Mouse (Mus musculus): Measurements from ENCODE around the gene Spag8. TPM values are rescaled to one million over a fixed set of nuclear protein-coding genes. Genes with fewer than 3 reads are reported as not detected.

Gene Spag8
- polyA plus RNA-seq, 1 experiment from 2014 or later: 4.3 TPM

DNA sequence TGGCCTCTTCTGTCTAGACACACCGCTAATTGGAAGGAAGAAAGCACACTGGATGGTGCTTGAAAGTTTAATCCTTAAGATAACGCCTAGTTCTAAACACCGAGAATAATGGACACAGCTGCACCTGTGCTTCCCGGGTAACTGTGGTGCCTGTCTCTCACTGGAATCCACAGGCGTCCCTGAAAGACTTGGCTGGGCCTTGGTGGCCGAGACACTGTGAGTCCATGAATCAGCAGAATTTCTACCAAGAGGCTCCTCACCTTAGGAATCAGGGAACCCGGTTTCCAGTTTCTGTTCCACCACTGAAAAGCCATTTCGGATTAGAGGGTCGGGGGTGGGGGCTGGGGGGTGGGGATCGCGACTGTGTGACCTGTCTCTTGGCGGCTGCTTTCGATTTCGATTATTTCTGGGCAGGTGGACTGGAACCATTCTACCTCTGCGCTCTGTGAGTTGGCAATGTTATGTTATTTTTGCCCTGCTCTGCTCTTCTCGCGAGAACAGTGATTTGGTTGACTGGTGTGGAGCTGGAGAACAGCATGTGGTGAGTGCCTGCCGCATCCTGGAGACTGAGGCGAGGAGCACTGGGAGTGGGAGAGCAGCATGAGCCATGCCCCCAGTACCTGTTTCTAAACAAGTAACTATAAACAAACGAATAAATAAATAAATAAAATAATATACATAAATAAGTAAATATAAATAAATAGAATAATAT lies 24.1 kb downstream of the Spag8 start:
- ATAC-seq (ENCODE audit: low FRiP score): peak; percentile 40; the same call in 1 of the 2 replicates
- Histone ChIP-seq H3K9ac (replicated peaks) (no peak overlapping the region), H3K4me1 (peaks cover 43% of the 10 kb centered on the region), H3K27me3 (replicated peaks) (no peaks in the 10 kb centered on the region), H3K9me3 (replicated peaks) (no peaks in the 10 kb centered on the region), H3K36me3 (no peaks in the 10 kb centered on the region), H3K4me3 (replicated peaks) (no peak overlapping the region), H3K27ac (replicated peaks) (0 out of 2 replicates have a peak overlapping the region, but pooled peaks have one; percentile 1), H3K4me2 (peak overlapping the region; percentile 32)
- WGBS: 43% methylated on average over 20 of the region's 20 CpGs

DNA sequence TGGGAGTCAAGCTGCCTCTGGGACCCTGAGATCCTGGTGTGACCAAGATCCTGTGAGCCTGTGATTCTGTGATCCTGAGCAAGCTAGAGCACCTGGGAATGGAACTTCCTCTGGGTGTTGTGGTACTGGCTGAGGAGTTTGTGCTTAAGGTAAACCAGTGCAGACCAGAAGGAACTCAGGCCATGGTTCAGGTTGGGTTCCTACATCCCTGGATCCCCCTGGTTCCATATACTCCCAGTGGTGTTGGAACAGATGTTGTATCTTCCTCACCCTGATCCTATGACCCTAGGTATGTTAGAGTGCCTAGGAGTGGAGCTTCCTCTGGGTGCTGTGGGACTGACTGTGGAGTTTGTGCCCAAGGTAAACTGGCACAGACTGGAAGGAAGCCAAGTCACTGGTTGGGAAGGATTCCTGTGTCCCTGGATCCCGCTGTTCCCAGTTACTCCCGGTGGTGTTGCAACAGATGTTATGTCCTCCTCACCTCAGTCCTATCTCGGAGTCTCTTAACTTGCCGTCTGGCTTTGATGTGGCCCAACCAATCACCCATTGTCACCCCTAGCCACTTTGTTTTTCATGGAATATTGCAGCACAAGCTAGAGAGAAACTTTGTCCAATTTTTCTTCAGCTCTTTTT lies 33.1 kb downstream of the Spag8 start:
- H3K27me3 ChIP-seq (replicated peaks): 0 out of 2 replicates have a peak, but pooled peaks cover 4% of the 10 kb centered on the region
- ATAC-seq (ENCODE audit: low FRiP score): no peak

DNA sequence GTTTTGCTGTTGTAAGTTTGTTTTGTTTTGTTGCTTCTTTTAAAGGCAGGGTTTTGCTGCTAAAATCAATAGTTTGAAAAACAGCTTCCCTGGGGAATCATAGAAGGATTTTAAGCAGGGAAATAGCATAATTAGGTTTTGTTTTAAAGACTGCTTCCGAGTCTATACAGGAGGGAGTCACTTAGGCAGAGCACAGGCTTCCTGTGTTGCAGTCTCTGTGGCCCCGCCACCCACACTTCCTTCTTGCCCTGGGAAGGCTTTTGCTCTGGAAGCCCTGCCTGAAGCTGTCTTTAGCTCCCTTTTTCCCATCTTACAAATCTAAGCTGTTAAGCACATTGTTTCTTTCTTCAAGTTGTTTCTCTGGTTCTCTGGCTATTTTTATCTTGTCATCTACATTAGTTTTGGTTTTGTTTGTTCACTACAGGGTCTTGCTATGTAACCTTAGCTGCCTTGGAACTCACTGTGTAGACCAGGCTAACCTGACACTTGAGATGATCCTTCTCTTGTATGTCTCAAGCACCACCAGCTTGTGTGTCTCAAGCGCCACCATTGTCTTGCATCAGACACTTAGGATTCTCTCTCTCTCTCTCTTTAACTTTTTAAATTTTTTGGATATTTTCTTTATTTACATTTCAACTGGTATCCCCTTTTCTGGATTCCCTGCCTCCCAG lies 40.2 kb downstream of the Spag8 start:
- Histone ChIP-seq H3K9me3 (replicated peaks) (no peaks in the 10 kb centered on the region), H3K27me3 (replicated peaks) (no peaks in the 10 kb centered on the region), H3K36me3 (no peaks in the 10 kb centered on the region), H3K4me1 (no peaks in the 10 kb centered on the region), H3K4me2 (no peak overlapping the region), H3K4me3 (replicated peaks) (no peak overlapping the region), H3K27ac (replicated peaks) (no peak overlapping the region), H3K9ac (replicated peaks) (no peak overlapping the region)
- ATAC-seq (ENCODE audit: low FRiP score): no peak
- 67% methylated on average over 3 of the region's 3 CpGs for WGBS

More for the DNA sequence above, 33.1 kb downstream of the Spag8 start:
- H3K9ac ChIP-seq (replicated peaks): no peak overlapping the region
- no peaks in the 10 kb centered on the region for H3K4me1 ChIP-seq
- H3K4me3 ChIP-seq (replicated peaks): no peak overlapping the region
- 82% methylated on average over 4 of the region's 4 CpGs for WGBS
- H3K4me2 ChIP-seq: no peak overlapping the region
- no peaks in the 10 kb centered on the region for H3K9me3 ChIP-seq (replicated peaks)
- no peak overlapping the region for H3K27ac ChIP-seq (replicated peaks)
- no peaks in the 10 kb centered on the region for H3K36me3 ChIP-seq

DNA sequence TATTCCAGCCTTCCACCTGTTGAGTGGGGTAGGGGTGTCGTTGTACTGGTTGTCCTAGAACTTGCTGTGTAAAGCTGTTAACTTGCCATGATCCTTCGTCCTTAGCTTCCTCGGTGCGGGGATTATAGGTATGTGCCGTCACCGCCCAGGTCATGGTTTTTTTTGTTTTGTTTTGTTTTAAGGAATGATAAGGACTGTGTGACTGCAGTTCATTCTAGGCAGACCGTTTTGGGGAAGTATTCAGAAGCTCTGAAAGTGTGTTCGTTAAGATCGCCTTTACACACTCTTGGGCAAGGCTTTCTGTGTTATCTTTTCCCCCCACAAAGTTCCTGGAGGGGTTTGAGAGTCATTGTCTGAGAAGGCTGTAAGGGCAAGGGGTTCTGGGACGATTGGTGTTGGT lies 40.9 kb downstream of the Spag8 start:
- H3K4me3 ChIP-seq (replicated peaks): no peak overlapping the region
- no peak overlapping the region for H3K27ac ChIP-seq (replicated peaks)
- no peaks in the 10 kb centered on the region for H3K9me3 ChIP-seq (replicated peaks)
- no peaks in the 10 kb centered on the region for H3K27me3 ChIP-seq (replicated peaks)
- H3K4me2 ChIP-seq: no peak overlapping the region
- WGBS: 80% methylated on average over 10 of the region's 10 CpGs
- H3K4me1 ChIP-seq: no peaks in the 10 kb centered on the region
- H3K36me3 ChIP-seq: no peaks in the 10 kb centered on the region
- no peak for ATAC-seq (ENCODE audit: low FRiP score)
- H3K9ac ChIP-seq (replicated peaks): no peak overlapping the region

DNA sequence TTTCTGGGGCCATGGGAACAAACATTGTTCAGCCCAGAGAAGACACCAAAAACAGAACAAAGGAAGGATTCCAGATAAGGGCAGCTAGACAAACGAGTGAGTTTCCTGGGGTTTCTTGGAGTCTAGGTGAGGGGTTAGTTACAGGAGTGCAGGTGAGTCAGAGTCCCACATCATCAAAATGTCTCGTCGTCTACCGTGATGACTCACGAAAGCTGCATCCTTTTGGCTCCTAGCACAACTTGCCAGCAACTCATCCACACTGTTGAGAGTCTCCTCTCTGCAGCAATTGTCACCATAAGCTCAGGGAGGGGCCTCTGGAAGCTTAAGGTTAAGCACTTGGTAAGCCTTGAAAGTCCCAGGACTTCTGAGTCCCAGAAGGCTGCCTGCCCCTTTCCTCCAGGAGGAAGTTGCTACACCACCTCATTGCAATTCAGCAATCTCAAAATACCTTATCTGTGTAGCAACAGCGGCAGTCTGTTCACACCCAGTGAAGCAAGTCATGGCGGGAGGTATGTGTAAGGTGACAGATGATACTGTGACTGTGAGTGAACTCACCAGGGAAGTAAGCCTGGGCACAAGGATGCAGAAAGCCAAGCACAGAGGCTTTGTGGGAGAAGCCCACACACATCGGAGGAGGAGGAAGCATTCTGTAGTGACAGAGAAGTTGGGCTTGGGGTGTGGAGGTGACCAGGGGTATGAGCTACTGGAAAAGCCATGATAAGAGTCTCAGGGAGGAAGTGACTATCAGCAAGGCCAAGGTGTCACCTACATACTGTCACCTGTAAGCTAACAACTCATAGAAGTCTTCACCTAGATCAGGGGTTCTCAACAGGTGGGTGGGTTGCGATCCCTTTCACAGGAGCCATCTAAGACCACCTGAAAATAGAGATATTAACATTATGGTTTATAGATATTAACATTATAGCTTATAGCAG lies 48.4 kb downstream of the Spag8 start:
- no peaks in the 10 kb centered on the region for H3K36me3 ChIP-seq
- ATAC-seq (ENCODE audit: low FRiP score): no peak
- no peak overlapping the region for H3K4me3 ChIP-seq (replicated peaks)
- H3K27ac ChIP-seq (replicated peaks): no peak overlapping the region
- no peaks in the 10 kb centered on the region for H3K4me1 ChIP-seq
- H3K4me2 ChIP-seq: no peak overlapping the region
- no peaks in the 10 kb centered on the region for H3K27me3 ChIP-seq (replicated peaks)
- H3K9me3 ChIP-seq (replicated peaks): no peaks in the 10 kb centered on the region
- 86% methylated on average over 9 of the region's 9 CpGs for WGBS
- no peak overlapping the region for H3K9ac ChIP-seq (replicated peaks)

DNA sequence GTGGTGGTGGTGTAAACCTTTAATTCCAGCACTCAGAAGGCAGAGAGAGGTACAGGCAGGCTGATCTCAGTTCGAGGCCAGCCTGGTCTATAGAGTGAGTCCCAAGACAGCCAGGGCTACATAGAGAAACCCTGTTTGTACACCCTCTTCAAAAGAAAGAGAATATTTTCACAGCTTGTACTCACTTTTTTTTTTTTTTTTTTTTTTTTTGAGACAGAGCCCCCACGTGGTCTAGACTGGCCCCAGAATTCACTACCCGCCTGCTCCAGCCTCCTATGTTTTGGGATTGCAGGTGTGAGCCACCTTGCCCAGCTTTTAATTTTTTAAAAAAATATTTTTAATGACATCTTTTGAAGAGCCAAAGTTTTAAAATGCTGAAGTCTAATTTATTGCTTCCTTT lies 49.3 kb downstream of the Spag8 start:
- H3K4me1 ChIP-seq: no peaks in the 10 kb centered on the region
- no peaks in the 10 kb centered on the region for H3K27me3 ChIP-seq (replicated peaks)
- no peak for ATAC-seq (ENCODE audit: low FRiP score)
- H3K4me2 ChIP-seq: no peak overlapping the region
- no peaks in the 10 kb centered on the region for H3K36me3 ChIP-seq
- no peak overlapping the region for H3K4me3 ChIP-seq (replicated peaks)
- no peak overlapping the region for H3K9ac ChIP-seq (replicated peaks)
- 69% methylated on average over 3 of the region's 3 CpGs for WGBS
- H3K27ac ChIP-seq (replicated peaks): no peak overlapping the region
- H3K9me3 ChIP-seq (replicated peaks): no peaks in the 10 kb centered on the region

Small RNAs within 50 kb of the gene (microRNA-seq; reads per million reads assigned to microRNA genes)
- gene Gm25262: not detected

Other genes starting within 250 kb of the Spag8 start
- 1.7 and 2.6 TPM in 2 replicates for gene Fam166b, start 224.5 kb downstream of the Spag8 start, polyA plus RNA-seq (2015; fragmentation: Nextera tagmentation; extraction: Ambion mirVana)
- 9.7 and 14.1 TPM in 2 replicates for gene Tesk1, start 211.7 kb downstream of the Spag8 start, polyA plus RNA-seq (2015; fragmentation: Nextera tagmentation; extraction: Ambion mirVana)
- 4.3 and 6.7 TPM in 2 replicates for gene Cd72, start 199.0 kb downstream of the Spag8 start, polyA plus RNA-seq (2015; fragmentation: Nextera tagmentation; extraction: Ambion mirVana)
- gene Sit1, start 169.9 kb downstream of the Spag8 start, polyA plus RNA-seq (2015; fragmentation: Nextera tagmentation; extraction: Ambion mirVana): 1.9 TPM in 1 of 2 replicates, not detected in the other
- 88.9 and 89.8 TPM in 2 replicates for gene Ccdc107, start 160.7 kb downstream of the Spag8 start, polyA plus RNA-seq (2015; fragmentation: Nextera tagmentation; extraction: Ambion mirVana)
- gene Arhgef39, start 153.9 kb downstream of the Spag8 start, polyA plus RNA-seq (2015; fragmentation: Nextera tagmentation; extraction: Ambion mirVana): 5.9 and 15.4 TPM in 2 replicates
- gene Car9, start 146.6 kb downstream of the Spag8 start, polyA plus RNA-seq (2015; fragmentation: Nextera tagmentation; extraction: Ambion mirVana): 0.17 and 1.3 TPM in 2 replicates
- gene Tpm2, start 129.8 kb downstream of the Spag8 start, polyA plus RNA-seq (2015; fragmentation: Nextera tagmentation; extraction: Ambion mirVana): 51.4 and 85.4 TPM in 2 replicates
- gene Creb3, start 91.3 kb downstream of the Spag8 start, polyA plus RNA-seq (2015; fragmentation: Nextera tagmentation; extraction: Ambion mirVana): 80.8 and 82.0 TPM in 2 replicates
- gene Tln1, start 90.9 kb downstream of the Spag8 start, polyA plus RNA-seq (2015; fragmentation: Nextera tagmentation; extraction: Ambion mirVana): 63.5 and 70.8 TPM in 2 replicates
- 22.0 and 23.9 TPM in 2 replicates for gene Rgp1, start 74.9 kb downstream of the Spag8 start, polyA plus RNA-seq (2015; fragmentation: Nextera tagmentation; extraction: Ambion mirVana)
- 48.1 and 54.5 TPM in 2 replicates for gene Gba2, start 74.7 kb downstream of the Spag8 start, polyA plus RNA-seq (2015; fragmentation: Nextera tagmentation; extraction: Ambion mirVana)
- gene Msmp, start 69.1 kb downstream of the Spag8 start, polyA plus RNA-seq (2015; fragmentation: Nextera tagmentation; extraction: Ambion mirVana): 1.2 and 1.5 TPM in 2 replicates
- gene Npr2, start 21.7 kb downstream of the Spag8 start, polyA plus RNA-seq (2015; fragmentation: Nextera tagmentation; extraction: Ambion mirVana): 12.9 and 16.1 TPM in 2 replicates
- 77.5 and 78.9 TPM in 2 replicates for gene Hint2, start 2.9 kb upstream of the Spag8 start, polyA plus RNA-seq (2015; fragmentation: Nextera tagmentation; extraction: Ambion mirVana)
- gene Tmem8b, start 15.4 kb upstream of the Spag8 start, polyA plus RNA-seq (2015; fragmentation: Nextera tagmentation; extraction: Ambion mirVana): 9.1 and 12.4 TPM in 2 replicates
- gene Fam221b, start 15.6 kb upstream of the Spag8 start, polyA plus RNA-seq (2015; fragmentation: Nextera tagmentation; extraction: Ambion mirVana): 1.5 and 1.6 TPM in 2 replicates
- gene Olfr70, start 47.2 kb upstream of the Spag8 start, polyA plus RNA-seq (2015; fragmentation: Nextera tagmentation; extraction: Ambion mirVana): 0.08 TPM in 1 of 2 replicates, not detected in the other
- not detected in 2 replicates for gene Olfr71, start 56.7 kb upstream of the Spag8 start, polyA plus RNA-seq (2015; fragmentation: Nextera tagmentation; extraction: Ambion mirVana)
- 0.24 and 0.45 TPM in 2 replicates for gene Hrct1, start 73.6 kb upstream of the Spag8 start, polyA plus RNA-seq (2015; fragmentation: Nextera tagmentation; extraction: Ambion mirVana)
- gene Spaar, start 76.4 kb upstream of the Spag8 start, polyA plus RNA-seq (2015; fragmentation: Nextera tagmentation; extraction: Ambion mirVana): 0.05 and 0.06 TPM in 2 replicates
- gene Olfr159, start 117.4 kb upstream of the Spag8 start, polyA plus RNA-seq (2015; fragmentation: Nextera tagmentation; extraction: Ambion mirVana): not detected in 2 replicates
- gene Olfr156, start 170.3 kb upstream of the Spag8 start, polyA plus RNA-seq (2015; fragmentation: Nextera tagmentation; extraction: Ambion mirVana): not detected in 2 replicates
- gene Olfr157, start 186.6 kb upstream of the Spag8 start, polyA plus RNA-seq (2015; fragmentation: Nextera tagmentation; extraction: Ambion mirVana): not detected in 2 replicates
- not detected in 2 replicates for gene Olfr155, start 198.0 kb upstream of the Spag8 start, polyA plus RNA-seq (2015; fragmentation: Nextera tagmentation; extraction: Ambion mirVana)
- 6.2 and 8.3 TPM in 2 replicates for gene Reck, start 221.9 kb upstream of the Spag8 start, polyA plus RNA-seq (2015; fragmentation: Nextera tagmentation; extraction: Ambion mirVana)

Measured in neural tube, embryonic 15.5 days (tissue).